Mouse (Mus musculus) liver, embryonic 13.5 days (tissue): ENCODE data around the gene Aprt. TPM values are rescaled to one million over a fixed set of nuclear protein-coding genes. Genes with fewer than 3 reads are reported as not detected.

Source experiments
- ATAC-seq: fragments of 200-750 bp; cut with Nextera tagmentation; 2 replicates; pipeline ENCODE4 v1.8.0; 2017; ENCODE audit warnings: low read depth, mild to moderate bottlenecking, moderate number of reproducible peaks, moderate library complexity
- DNase-seq: peaks from one replicate; pipeline ENCODE4 v3.0.0; 2022
- H3K27ac ChIP-seq: fragments of 300-500 bp; sonication (generic); 2 replicates; pipeline ENCODE4 v1.5.1; 2015; ENCODE audit warnings: moderate library complexity, mild to moderate bottlenecking, inconsistent platforms
- H3K27me3 ChIP-seq: fragments of 300-500 bp; sonication (generic); 2 replicates; pipeline ENCODE4 v1.6.1; 2015; ENCODE audit warnings: mild to moderate bottlenecking, inconsistent platforms
- H3K36me3 ChIP-seq: fragments of 300-500 bp; sonication (generic); 2 replicates; pipeline ENCODE4 v1.6.1; 2015; ENCODE audit warnings: mild to moderate bottlenecking, inconsistent platforms
- H3K4me1 ChIP-seq: fragments of 300-500 bp; sonication (generic); replicated peaks from 2 replicates; pipeline ENCODE4 v1.6.1; 2015; ENCODE audit warnings: inconsistent platforms
- H3K4me2 ChIP-seq: fragments of 300-500 bp; sonication (generic); 2 replicates; pipeline ENCODE4 v1.6.1; 2015; ENCODE audit warnings: inconsistent platforms, mild to moderate bottlenecking, moderate library complexity
- H3K4me3 ChIP-seq: fragments of 300-500 bp; sonication (generic); replicated peaks from 2 replicates; pipeline ENCODE4 v1.5.1; 2015; ENCODE audit warnings: mild to moderate bottlenecking, inconsistent platforms
- H3K9ac ChIP-seq: fragments of 300-500 bp; sonication (generic); 2 replicates; pipeline ENCODE4 v1.6.1; 2015; ENCODE audit warnings: mild to moderate bottlenecking, inconsistent platforms
- H3K9me3 ChIP-seq: fragments of 300-500 bp; sonication (generic); replicated peaks from 2 replicates; pipeline ENCODE4 v1.6.1; 2016; ENCODE audit warnings: inconsistent platforms
- WGBS: fragments of 180-500 bp; shearing (Covaris S2); methylation state at CpG from one replicate; pipeline ENCODE4 v1.1.7; 2015; ENCODE audit not compliant: insufficient replicate concordance; 5-methylcytosine and 5-hydroxymethylcytosine counted together
- polyA plus RNA-seq: library from polyadenylated mRNA; unstranded; fragments of >200 nt; fragmentation: Nextera tagmentation; extraction: Ambion mirVana; gene quantifications from 2 replicates; pipeline ENCODE4 v1.2.1, GENCODE M21; 2015

Aprt gene
- polyA plus RNA-seq, 1 experiment from 2014 or later = 218 TPM

- DNase-seq (no peak), ATAC-seq (no peak)
- H3K27ac ChIP-seq = peak overlapping the region; percentile 99
- H3K36me3 ChIP-seq = peaks cover 18% of the 10 kb centered on the region
- peak overlapping the region; percentile 99 for H3K4me2 ChIP-seq
- WGBS = 51% methylated on average over 3 of the region's 3 CpGs
- H3K4me1 ChIP-seq = peaks cover 80% of the 10 kb centered on the region
- peak overlapping the region; percentile 99 for H3K9ac ChIP-seq
- no peaks in the 10 kb centered on the region for H3K27me3 ChIP-seq
- no peaks in the 10 kb centered on the region for H3K9me3 ChIP-seq
- peak overlapping the region; percentile 99 for H3K4me3 ChIP-seq
Observed at GRCm38 (mm10) chr8:122548891-122549439, 27.7 kb downstream of the Aprt start.

- Histone ChIP-seq H3K4me3 (peak overlapping the region; percentile 99), H3K36me3 (peaks cover 24% of the 10 kb centered on the region), H3K4me2 (peak overlapping the region; percentile 99), H3K9ac (peak overlapping the region; percentile 99), H3K4me1 (peaks cover 80% of the 10 kb centered on the region), H3K27me3 (no peaks in the 10 kb centered on the region), H3K9me3 (no peaks in the 10 kb centered on the region), H3K27ac (peak overlapping the region; percentile 99)
- ATAC-seq (no peak), DNase-seq (no peak)
- 32% methylated on average over 13 of the region's 13 CpGs for WGBS
Observed at GRCm38 (mm10) chr8:122548331-122548730, 28.4 kb downstream of the Aprt start.

GRCm38 (mm10) chr8:122547815-122548214 is 28.9 kb downstream of the Aprt start:
- Histone ChIP-seq H3K9me3 (no peaks in the 10 kb centered on the region), H3K4me1 (peaks cover 83% of the 10 kb centered on the region), H3K27me3 (no peaks in the 10 kb centered on the region), H3K4me3 (peak overlapping the region; percentile 99), H3K9ac (peak overlapping the region; percentile 99), H3K4me2 (peak overlapping the region; percentile 99), H3K27ac (peak overlapping the region; percentile 99), H3K36me3 (peaks cover 29% of the 10 kb centered on the region)
- 3% methylated on average over 5 of the region's 5 CpGs for WGBS
- peak; percentile 82 for DNase-seq
- peak; percentile 72 for ATAC-seq

GRCm38 (mm10) chr8:122546811-122547453 is 29.8 kb downstream of the Aprt start:
- ATAC-seq = no peak
- 58% methylated on average over 24 of the region's 24 CpGs for WGBS
- no peaks in the 10 kb centered on the region for H3K9me3 ChIP-seq
- peak overlapping the region; percentile 99 for H3K27ac ChIP-seq
- H3K36me3 ChIP-seq = peaks cover 38% of the 10 kb centered on the region
- no peaks in the 10 kb centered on the region for H3K27me3 ChIP-seq
- H3K4me3 ChIP-seq = peak overlapping the region; percentile 99
- no peak for DNase-seq
- H3K4me2 ChIP-seq = peak overlapping the region; percentile 99
- peaks cover 88% of the 10 kb centered on the region for H3K4me1 ChIP-seq
- peak overlapping the region; percentile 99 for H3K9ac ChIP-seq

GRCm38 (mm10) chr8:122546066-122546755 is 30.5 kb downstream of the Aprt start:
- peaks cover 45% of the 10 kb centered on the region for H3K36me3 ChIP-seq
- H3K4me3 ChIP-seq = peak overlapping the region; percentile 99
- H3K9ac ChIP-seq = peak overlapping the region; percentile 99
- 33% methylated on average over 7 of the region's 7 CpGs for WGBS
- no peaks in the 10 kb centered on the region for H3K9me3 ChIP-seq
- peak overlapping the region; percentile 99 for H3K27ac ChIP-seq
- peaks cover 91% of the 10 kb centered on the region for H3K4me1 ChIP-seq
- peak; percentile 87 for DNase-seq
- H3K4me2 ChIP-seq = peak overlapping the region; percentile 99
- H3K27me3 ChIP-seq = no peaks in the 10 kb centered on the region
- peak; percentile 86 for ATAC-seq

GRCm38 (mm10) chr8:122544138-122544537 is 32.6 kb downstream of the Aprt start:
- Histone ChIP-seq H3K4me1 (peaks cover 99% of the 10 kb centered on the region), H3K9ac (peak overlapping the region; percentile 30; the same call in 1 of the 2 replicates)

GRCm38 (mm10) chr8:122538310-122539076 is 38.2 kb downstream of the Aprt start:
- peak; percentile 39 for ATAC-seq
- 53% methylated on average over 9 of the region's 9 CpGs for WGBS
- H3K4me2 ChIP-seq = peak overlapping the region; percentile 78
- peak overlapping the region; percentile 48; the same call in 1 of the 2 replicates for H3K4me3 ChIP-seq
- peaks cover 93% of the 10 kb centered on the region for H3K4me1 ChIP-seq
- H3K27me3 ChIP-seq = no peaks in the 10 kb centered on the region
- peak overlapping the region; percentile 98 for H3K27ac ChIP-seq
- H3K9me3 ChIP-seq = no peaks in the 10 kb centered on the region
- peaks cover 65% of the 10 kb centered on the region for H3K36me3 ChIP-seq
- peak; percentile 52 for DNase-seq
- peak overlapping the region; percentile 78 for H3K9ac ChIP-seq

More at GRCm38 (mm10) chr8:122544138-122544537, 32.6 kb downstream of the Aprt start:
- H3K27ac ChIP-seq = peak overlapping the region; percentile 99
- ATAC-seq (no peak), DNase-seq (no peak)
- H3K9me3 ChIP-seq = no peaks in the 10 kb centered on the region
- 79% methylated on average over 8 of the region's 8 CpGs for WGBS
- H3K4me3 ChIP-seq = no peak overlapping the region
- H3K4me2 ChIP-seq = no peak overlapping the region
- no peaks in the 10 kb centered on the region for H3K27me3 ChIP-seq
- peaks cover 56% of the 10 kb centered on the region for H3K36me3 ChIP-seq

GRCm38 (mm10) chr8:122537812-122538211 is 38.9 kb downstream of the Aprt start:
- ATAC-seq = peak; percentile 94
- H3K36me3 ChIP-seq = peaks cover 63% of the 10 kb centered on the region
- H3K9ac ChIP-seq = peak overlapping the region; percentile 78
- H3K4me3 ChIP-seq = peak overlapping the region; percentile 48
- H3K4me2 ChIP-seq = peak overlapping the region; percentile 78
- DNase-seq = peak; percentile 82
- WGBS = 8% methylated on average over 2 of the region's 2 CpGs
- peaks cover 93% of the 10 kb centered on the region for H3K4me1 ChIP-seq
- no peaks in the 10 kb centered on the region for H3K27me3 ChIP-seq
- H3K9me3 ChIP-seq = no peaks in the 10 kb centered on the region
- peak overlapping the region; percentile 98 for H3K27ac ChIP-seq

GRCm38 (mm10) chr8:122537033-122537432 is 39.7 kb downstream of the Aprt start:
- peaks cover 59% of the 10 kb centered on the region for H3K36me3 ChIP-seq
- DNase-seq (no peak), ATAC-seq (no peak)
- no peaks in the 10 kb centered on the region for H3K9me3 ChIP-seq
- H3K4me1 ChIP-seq = peaks cover 93% of the 10 kb centered on the region
- H3K9ac ChIP-seq = peak overlapping the region; percentile 78
- H3K4me3 ChIP-seq = peak overlapping the region; percentile 48
- WGBS = 33% methylated on average over 6 of the region's 6 CpGs
- H3K27ac ChIP-seq = peak overlapping the region; percentile 98
- H3K4me2 ChIP-seq = peak overlapping the region; percentile 78
- no peaks in the 10 kb centered on the region for H3K27me3 ChIP-seq

- Histone ChIP-seq H3K4me2 (no peak overlapping the region), H3K4me1 (peaks cover 88% of the 10 kb centered on the region), H3K36me3 (peaks cover 62% of the 10 kb centered on the region), H3K27ac (peak overlapping the region; percentile 59), H3K27me3 (no peaks in the 10 kb centered on the region), H3K9ac (no peak overlapping the region), H3K9me3 (no peaks in the 10 kb centered on the region), H3K4me3 (no peak overlapping the region)
- DNase-seq = no peak
- WGBS = 82% methylated on average over 8 of the region's 8 CpGs
- no peak for ATAC-seq
Observed at GRCm38 (mm10) chr8:122531312-122531711, 45.4 kb downstream of the Aprt start.

GRCm38 (mm10) chr8:122529159-122529558 is 47.5 kb downstream of the Aprt start:
- Histone ChIP-seq H3K4me3 (no peak overlapping the region), H3K36me3 (peaks cover 51% of the 10 kb centered on the region), H3K9ac (no peak overlapping the region), H3K27me3 (no peaks in the 10 kb centered on the region), H3K9me3 (no peaks in the 10 kb centered on the region), H3K27ac (0 out of 2 replicates have a peak overlapping the region, but pooled peaks have one; percentile 2), H3K4me1 (peaks cover 91% of the 10 kb centered on the region), H3K4me2 (no peak overlapping the region)
- no peak for ATAC-seq
- DNase-seq = no peak
- 89% methylated on average over 4 of the region's 4 CpGs for WGBS
